ENCODE assay signal across 13 mouse cellular contexts in genomic region chr17:17441876-17442498, GRCm38 (mm10). TPM values are rescaled to one million over a fixed set of nuclear protein-coding genes. Genes with fewer than 3 reads are reported as not detected.
DNase-seq lines count a peak whose midpoint lies in the region; ATAC-seq and TF ChIP-seq lines count a peak whose summit lies in the region.
"Had no signal": no experiment of that assay in that cellular context is flagged by ENCODE, and none has a peak within 500 bp of the region (broad histone marks: within the 10 kb centered on the region; RNA-seq: fewer than 3 reads in every experiment).

No protein-coding gene starts in this region.

- H3K4me1 ChIP-seq in forebrain, embryonic 12.5 days = peaks cover 11% of the 10 kb centered on the region
- peaks cover 5% of the 10 kb centered on the region; the same call in 1 of the 2 replicates for H3K4me1 ChIP-seq in limb, embryonic 15.5 days

- no peak for TF ChIP-seq CTCF in layer of hippocampus, adult 2 months (conservative IDR thresholded peaks at IDR 0.05)

- H3K4me3 ChIP-seq in layer of hippocampus, adult 2 months = no peak overlapping the region
- H3K4me3 ChIP-seq in forebrain, embryonic 12.5 days (replicated peaks) = no peak overlapping the region
- no peak overlapping the region for H3K4me3 ChIP-seq in limb, embryonic 15.5 days
- H3K4me3 ChIP-seq: heart, embryonic 13.5 days had no signal

- H3K27me3 ChIP-seq in forebrain, embryonic 12.5 days = no peaks in the 10 kb centered on the region
- no peaks in the 10 kb centered on the region for H3K27me3 ChIP-seq in limb, embryonic 15.5 days
- H3K27me3 ChIP-seq: heart, embryonic 13.5 days had no signal

- H3K36me3 ChIP-seq in forebrain, embryonic 12.5 days (replicated peaks) = peaks cover 16% of the 10 kb centered on the region
- no peaks in the 10 kb centered on the region for H3K36me3 ChIP-seq in limb, embryonic 15.5 days
- H3K36me3 ChIP-seq: heart, embryonic 13.5 days had no signal

- peak; percentile 67; the same call in 1 of the 2 replicates for ATAC-seq in forebrain, embryonic 12.5 days (ENCODE audit: low FRiP score)
- no peak for ATAC-seq in limb, embryonic 15.5 days (ENCODE audit: insufficient number of reproducible peaks, low FRiP score, low TSS enrichment, low read depth)

- H3K9ac ChIP-seq in forebrain, embryonic 12.5 days = no peak overlapping the region
- no peak overlapping the region for H3K9ac ChIP-seq in limb, embryonic 15.5 days
- H3K9ac ChIP-seq: heart, embryonic 13.5 days had no signal

- 19% methylated on average over 4 of the region's 4 CpGs for WGBS in forebrain, embryonic 12.5 days
- 15% methylated on average over 4 of the region's 4 CpGs for WGBS in limb, embryonic 15.5 days

- DNase-seq in layer of hippocampus, adult 2 months (ENCODE audit: low spot score in 2 of 2) = no peak
- DNase-seq in layer of hippocampus, adult 9-10 months (ENCODE audit: low spot score) = no peak
- DNase-seq in thymus, postnatal 25 days = peak; percentile 35
- no peak for DNase-seq in adrenal gland, postnatal 36 days
- DNase-seq in cerebellum, adult 8-10 months = no peak
- DNase-seq in lung, postnatal 14 days = no peak
- DNase-seq: adrenal gland, adult 8-10 months; kidney, postnatal 14 days; lung, adult 2 months; right cerebral cortex, postnatal 14 days had no signal

- H3K9me3 ChIP-seq in forebrain, embryonic 12.5 days = no peaks in the 10 kb centered on the region
- H3K9me3 ChIP-seq in limb, embryonic 15.5 days = no peaks in the 10 kb centered on the region
- H3K9me3 ChIP-seq: heart, embryonic 13.5 days had no signal

- peak overlapping the region; percentile 34; the same call in 1 of the 2 replicates for H3K27ac ChIP-seq in layer of hippocampus, adult 2 months
- peak overlapping the region; percentile 58; the same call in 1 of the 2 replicates for H3K27ac ChIP-seq in forebrain, embryonic 12.5 days
- peak overlapping the region; percentile 18; the same call in 1 of the 2 replicates for H3K27ac ChIP-seq in limb, embryonic 15.5 days
- H3K27ac ChIP-seq: heart, embryonic 13.5 days had no signal

- no peak overlapping the region for H3K4me2 ChIP-seq in forebrain, embryonic 12.5 days
- no peak overlapping the region for H3K4me2 ChIP-seq in limb, embryonic 15.5 days
- H3K4me2 ChIP-seq: heart, embryonic 13.5 days had no signal

RNA-seq across cellular contexts. Expression of gene Lix1, which starts 39.5 kb away (rescaled TPM):
- 10 to 100 TPM; 71.8 to 77.6 TPM for total RNA-seq in layer of hippocampus, adult 2 months (2021)
- 86.6 and 87.2 TPM in 2 replicates for polyA plus RNA-seq in forebrain, embryonic 12.5 days (2016; fragmentation: Nextera tagmentation; extraction: Ambion mirVana)
- 13.9 and 14.1 TPM in 2 replicates for polyA plus RNA-seq in limb, embryonic 15.5 days (2015; fragmentation: Nextera tagmentation; extraction: Ambion mirVana)
- 1 to 10 TPM; 7.4 to 9.2 TPM for total RNA-seq in adrenal gland, postnatal 36 days (2021)

Comparison
In these comparisons a context has a peak if more than half of its experiments do, and no peak if none do; other contexts are left out.
1. RNA of gene Lix1, which starts 39.5 kb away (total RNA-seq): 71.8 to 77.6 TPM in layer of hippocampus, adult 2 months; 7.4 to 9.2 TPM in adrenal gland, postnatal 36 days; every median in the first group is over 4 times any median in the second.
2. Peak in every context shown above with its lines, with median percentiles within 50 percentile points of each other: H3K27ac ChIP-seq.